Mouse (Mus musculus) forebrain, embryonic 12.5 days (tissue): ENCODE results near the gene Mphosph6. TPM values are rescaled to one million over a fixed set of nuclear protein-coding genes. Genes with fewer than 3 reads are reported as not detected.
A peak's percentile ranks its signal among the peaks of the same experiment; 100 is the strongest.

Source experiments
- ATAC-seq: fragments of 200-750 bp; cut with Nextera tagmentation; 2 replicates; pipeline ENCODE4 v1.8.0; 2017; ENCODE audit warnings: moderate TSS enrichment; ENCODE audit not compliant: low FRiP score
- H3K27ac ChIP-seq: fragments of 300-500 bp; sonication (generic); 2 replicates; pipeline ENCODE4 v1.5.1; 2016; ENCODE audit warnings: mild to moderate bottlenecking
- H3K27me3 ChIP-seq: fragments of 300-500 bp; sonication (generic); 2 replicates; pipeline ENCODE4 v1.6.1; 2016; ENCODE audit warnings: mild to moderate bottlenecking
- H3K36me3 ChIP-seq: fragments of 300-500 bp; sonication (generic); replicated peaks from 2 replicates; pipeline ENCODE4 v1.6.1; 2016; ENCODE audit warnings: mild to moderate bottlenecking
- H3K4me1 ChIP-seq: fragments of 300-500 bp; sonication (generic); 2 replicates; pipeline ENCODE4 v1.6.1; 2016
- H3K4me2 ChIP-seq: fragments of 300-500 bp; sonication (generic); 2 replicates; pipeline ENCODE4 v1.6.1; 2016; ENCODE audit warnings: mild to moderate bottlenecking, moderate library complexity
- H3K4me3 ChIP-seq: fragments of 300-500 bp; sonication (generic); replicated peaks from 2 replicates; pipeline ENCODE4 v1.5.1; 2016; ENCODE audit warnings: mild to moderate bottlenecking
- H3K9ac ChIP-seq: fragments of 300-500 bp; sonication (generic); 2 replicates; pipeline ENCODE4 v1.6.1; 2016; ENCODE audit warnings: mild to moderate bottlenecking
- H3K9me3 ChIP-seq: fragments of 300-500 bp; sonication (generic); 2 replicates; pipeline ENCODE4 v1.6.1; 2016
- WGBS: fragments of 180-500 bp; shearing (Covaris S2); methylation state at CpG from one replicate; pipeline ENCODE4 v1.1.7; 2016; 5-methylcytosine and 5-hydroxymethylcytosine counted together
- polyA plus RNA-seq: library from polyadenylated mRNA; unstranded; fragments of >200 nt; fragmentation: Nextera tagmentation; extraction: Ambion mirVana; gene quantifications from 2 replicates; pipeline ENCODE4 v1.2.1, GENCODE M21; 2016

Mphosph6 gene
- 53.7 and 54.5 TPM in 2 replicates for polyA plus RNA-seq

- ATAC-seq, result peak; percentile 99
- Histone ChIP-seq H3K4me2 (peak within 1 kb of the TSS; percentile 63), H3K4me1 (peaks cover 27% of the 10 kb centered on the region), H3K4me3 (peak within 1 kb of the TSS; percentile 70), H3K36me3 (peaks cover 25% of the 10 kb centered on the region), H3K9ac (peak within 1 kb of the TSS; percentile 85), H3K27ac (peak within 1 kb of the TSS; percentile 84), H3K27me3 (peaks cover 9% of the 10 kb centered on the region; the same call in 1 of the 2 replicates), H3K9me3 (no peaks in the 10 kb centered on the region)
- whole genome bisulfite sequencing, result under 1% methylated on average over 65 of the region's 65 CpGs
These were observed at the start of gene Mphosph6 for GRCm38 (mm10) chr8:117801443-117802298. Gene Mphosph6 (minus strand): TSS chr8:117801943.

- no peak for ATAC-seq
- WGBS, result 81% methylated on average over 10 of the region's 10 CpGs
These were observed 48.7 kb upstream of the Mphosph6 start for GRCm38 (mm10) chr8:117850420-117850819.

GRCm38 (mm10) chr8:117847865-117848264 lies 46.1 kb upstream of the Mphosph6 start:
- Histone ChIP-seq H3K4me3 (no peak overlapping the region), H3K27me3 (no peaks in the 10 kb centered on the region), H3K36me3 (no peaks in the 10 kb centered on the region), H3K4me1 (no peaks in the 10 kb centered on the region), H3K9me3 (no peaks in the 10 kb centered on the region), H3K4me2 (no peak overlapping the region), H3K27ac (no peak overlapping the region), H3K9ac (no peak overlapping the region)
- ATAC-seq, result no peak
- 89% methylated on average over 6 of the region's 6 CpGs for WGBS

More at GRCm38 (mm10) chr8:117850420-117850819, 48.7 kb upstream of the Mphosph6 start:
- Histone ChIP-seq H3K4me3 (no peak overlapping the region), H3K9ac (no peak overlapping the region), H3K27me3 (no peaks in the 10 kb centered on the region), H3K4me1 (no peaks in the 10 kb centered on the region), H3K4me2 (no peak overlapping the region), H3K9me3 (no peaks in the 10 kb centered on the region), H3K27ac (no peak overlapping the region), H3K36me3 (no peaks in the 10 kb centered on the region)

- Histone ChIP-seq H3K27ac (no peak overlapping the region), H3K4me2 (no peak overlapping the region), H3K27me3 (no peaks in the 10 kb centered on the region), H3K4me1 (peaks cover 4% of the 10 kb centered on the region; the same call in 1 of the 2 replicates), H3K36me3 (no peaks in the 10 kb centered on the region), H3K4me3 (no peak overlapping the region), H3K9ac (no peak overlapping the region), H3K9me3 (no peaks in the 10 kb centered on the region)
- no peak for ATAC-seq
- WGBS, result 85% methylated on average over 8 of the region's 8 CpGs
These were observed 42.0 kb upstream of the Mphosph6 start for GRCm38 (mm10) chr8:117843694-117844093.

- Histone ChIP-seq H3K4me2 (no peak overlapping the region), H3K9me3 (no peaks in the 10 kb centered on the region), H3K27ac (no peak overlapping the region), H3K36me3 (no peaks in the 10 kb centered on the region), H3K9ac (no peak overlapping the region), H3K27me3 (no peaks in the 10 kb centered on the region), H3K4me1 (no peaks in the 10 kb centered on the region), H3K4me3 (no peak overlapping the region)
- 84% methylated on average over 4 of the region's 4 CpGs for WGBS
- ATAC-seq, result no peak
These were observed 11.8 kb upstream of the Mphosph6 start for GRCm38 (mm10) chr8:117813524-117813923.

- 98% methylated on average over 2 of the region's 2 CpGs for WGBS
- Histone ChIP-seq H3K4me3 (no peak overlapping the region), H3K9me3 (no peaks in the 10 kb centered on the region), H3K27ac (no peak overlapping the region), H3K27me3 (no peaks in the 10 kb centered on the region), H3K9ac (no peak overlapping the region), H3K36me3 (no peaks in the 10 kb centered on the region), H3K4me2 (no peak overlapping the region), H3K4me1 (no peaks in the 10 kb centered on the region)
- no peak for ATAC-seq
These were observed 8.9 kb upstream of the Mphosph6 start for GRCm38 (mm10) chr8:117810676-117811075.

- Histone ChIP-seq H3K9ac (no peak overlapping the region), H3K4me1 (peaks cover 16% of the 10 kb centered on the region), H3K4me3 (no peak overlapping the region), H3K27ac (no peak overlapping the region), H3K36me3 (no peaks in the 10 kb centered on the region), H3K27me3 (peaks cover 9% of the 10 kb centered on the region; the same call in 1 of the 2 replicates), H3K4me2 (no peak overlapping the region), H3K9me3 (no peaks in the 10 kb centered on the region)
- ATAC-seq, result no peak
- 86% methylated on average over 5 of the region's 5 CpGs for WGBS
These were observed 3.7 kb upstream of the Mphosph6 start for GRCm38 (mm10) chr8:117805419-117805818.

- WGBS, result 3% methylated on average over 11 of the region's 11 CpGs
- Histone ChIP-seq H3K9ac (peak overlapping the region; percentile 85), H3K27me3 (peaks cover 9% of the 10 kb centered on the region; the same call in 1 of the 2 replicates), H3K36me3 (peaks cover 19% of the 10 kb centered on the region), H3K4me2 (peak overlapping the region; percentile 63), H3K4me1 (peaks cover 27% of the 10 kb centered on the region), H3K27ac (peak overlapping the region; percentile 36; the same call in 1 of the 2 replicates), H3K9me3 (no peaks in the 10 kb centered on the region), H3K4me3 (peak overlapping the region; percentile 70)
- peak; percentile 63 for ATAC-seq
These were observed 551 bp upstream of the Mphosph6 start for GRCm38 (mm10) chr8:117802299-117802689.

GRCm38 (mm10) chr8:117798066-117798465 lies 3.7 kb downstream of the Mphosph6 start:
- H3K9ac ChIP-seq, result no peak overlapping the region
- ATAC-seq, result no peak
- no peaks in the 10 kb centered on the region for H3K9me3 ChIP-seq
- no peak overlapping the region for H3K4me2 ChIP-seq
- no peaks in the 10 kb centered on the region for H3K27me3 ChIP-seq
- no peak overlapping the region for H3K4me3 ChIP-seq
- 96% methylated on average over 2 of the region's 2 CpGs for WGBS
- peaks cover 27% of the 10 kb centered on the region for H3K4me1 ChIP-seq
- H3K27ac ChIP-seq, result no peak overlapping the region
- peaks cover 59% of the 10 kb centered on the region for H3K36me3 ChIP-seq

- no peak overlapping the region for H3K9ac ChIP-seq
- peaks cover 19% of the 10 kb centered on the region for H3K4me1 ChIP-seq
- no peak overlapping the region for H3K4me3 ChIP-seq
- no peaks in the 10 kb centered on the region for H3K27me3 ChIP-seq
- ATAC-seq, result no peak
- H3K4me2 ChIP-seq, result no peak overlapping the region
- H3K9me3 ChIP-seq, result no peaks in the 10 kb centered on the region
- 94% methylated on average over 15 of the region's 15 CpGs for WGBS
- H3K27ac ChIP-seq, result no peak overlapping the region
- peaks cover 68% of the 10 kb centered on the region for H3K36me3 ChIP-seq
These were observed 5.3 kb downstream of the Mphosph6 start for GRCm38 (mm10) chr8:117796464-117796863.

- WGBS, result 91% methylated on average over 10 of the region's 10 CpGs
- Histone ChIP-seq H3K27ac (no peak overlapping the region), H3K4me2 (no peak overlapping the region), H3K9me3 (no peaks in the 10 kb centered on the region), H3K36me3 (peaks cover 85% of the 10 kb centered on the region), H3K9ac (no peak overlapping the region), H3K27me3 (no peaks in the 10 kb centered on the region), H3K4me3 (no peak overlapping the region), H3K4me1 (peaks cover 2% of the 10 kb centered on the region; the same call in 1 of the 2 replicates)
- no peak for ATAC-seq
These were observed 7.2 kb downstream of the Mphosph6 start for GRCm38 (mm10) chr8:117794581-117794980.

GRCm38 (mm10) chr8:117792616-117793144 lies 9.1 kb downstream of the Mphosph6 start:
- no peaks in the 10 kb centered on the region for H3K4me1 ChIP-seq
- no peaks in the 10 kb centered on the region for H3K27me3 ChIP-seq
- peaks cover 85% of the 10 kb centered on the region for H3K36me3 ChIP-seq
- H3K4me2 ChIP-seq, result no peak overlapping the region
- H3K27ac ChIP-seq, result no peak overlapping the region
- H3K9me3 ChIP-seq, result no peaks in the 10 kb centered on the region
- H3K4me3 ChIP-seq, result no peak overlapping the region
- no peak for ATAC-seq
- 81% methylated on average over 19 of the region's 19 CpGs for WGBS
- H3K9ac ChIP-seq, result no peak overlapping the region
